Mouse (Mus musculus) ES-Bruce4 (cell line): ENCODE results near the gene Tmem104. TPM values are rescaled to one million over a fixed set of nuclear protein-coding genes. Genes with fewer than 3 reads are reported as not detected.
A peak's percentile ranks its signal among the peaks of the same experiment; 100 is the strongest.

Source experiments
- H3K27ac ChIP-seq: 2 replicates; pipeline ENCODE4 v1.5.1; 2012; ENCODE audit warnings: low read length, inconsistent platforms; ENCODE audit not compliant: insufficient read depth
- H3K27me3 ChIP-seq: 2 replicates; pipeline ENCODE4 v1.6.1; 2012; ENCODE audit warnings: mild to moderate bottlenecking, low read length, inconsistent platforms; ENCODE audit not compliant: control insufficient read depth, poor library complexity, insufficient read depth, severe bottlenecking
- H3K36me3 ChIP-seq: 2 replicates; pipeline ENCODE4 v1.6.1; 2012; ENCODE audit warnings: inconsistent platforms, mild to moderate bottlenecking, low read length, moderate library complexity; ENCODE audit not compliant: control insufficient read depth, poor library complexity, insufficient read depth, severe bottlenecking
- H3K4me1 ChIP-seq: one replicate; pipeline ENCODE4 v1.8.1; 2011; ENCODE audit warnings: low read length; ENCODE audit not compliant: control insufficient read depth, insufficient read depth
- H3K4me3 ChIP-seq: 2 replicates; pipeline ENCODE4 v1.5.1; 2011; ENCODE audit warnings: low read depth, mild to moderate bottlenecking, low read length
- H3K9ac ChIP-seq: 2 replicates; pipeline ENCODE4 v1.6.1; 2012; ENCODE audit warnings: low read depth, mild to moderate bottlenecking, inconsistent platforms; ENCODE audit not compliant: poor library complexity, severe bottlenecking
- H3K9me3 ChIP-seq: replicated peaks from 2 replicates; pipeline ENCODE4 v1.6.1; 2012; ENCODE audit warnings: mild to moderate bottlenecking, low read length, inconsistent platforms; ENCODE audit not compliant: control insufficient read depth, poor library complexity, insufficient read depth, severe bottlenecking
- CTCF ChIP-seq: IDR thresholded peaks from one replicate; pipeline ENCODE4 v1.8.1; 2011; ENCODE audit warnings: low read depth, low read length
- EP300 ChIP-seq: IDR thresholded peaks from 2 replicates; pipeline ENCODE4 v1.6.1; 2011; ENCODE audit warnings: low read depth, low read length; ENCODE audit not compliant: insufficient read depth
- POLR2A ChIP-seq: IDR thresholded peaks from one replicate; pipeline ENCODE4 v1.8.1; 2011; ENCODE audit warnings: low read length; ENCODE audit not compliant: insufficient read depth
- polyA plus RNA-seq: library from polyadenylated mRNA; stranded (reverse); fragments of >200 nt; gene quantifications from 2 replicates; pipeline ENCODE4 v1.2.4, GENCODE M21; 2011; ENCODE audit warnings: low read depth; ENCODE audit not compliant: missing spikeins, insufficient read depth, insufficient read length

The Tmem104 gene
- 4.8 and 8.0 TPM in 2 replicates for polyA plus RNA-seq

DNA sequence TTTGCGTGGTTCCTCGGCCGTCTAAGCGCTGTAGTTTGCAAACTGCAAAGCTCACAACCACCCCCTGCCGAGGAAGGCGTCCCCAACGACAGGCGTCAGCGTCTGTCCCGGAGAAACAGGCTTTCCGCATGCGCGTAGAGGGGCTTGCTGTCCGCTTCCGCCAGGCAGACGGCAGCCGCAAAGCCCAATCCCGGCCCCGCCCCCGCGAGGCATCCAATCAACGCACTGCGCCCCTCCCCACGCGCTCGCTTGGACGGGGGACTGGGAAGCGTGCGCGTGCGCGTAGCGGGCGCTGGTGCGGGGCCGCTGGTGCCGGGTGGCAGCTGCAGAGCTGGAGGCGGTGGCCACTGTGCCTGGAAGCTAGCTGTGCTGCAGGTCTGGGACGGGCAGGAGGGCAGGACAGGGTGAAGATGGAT is at the start of gene Tmem104:
Tmem104 (plus strand) TSS at position 264 of the 416 bp plus-strand sequence.
- no peak for TF ChIP-seq EP300
- TF ChIP-seq POLR2A: peak; percentile 75
- no peaks in the 10 kb centered on the region for H3K9me3 ChIP-seq
- H3K27ac ChIP-seq: no peak within 1 kb of the TSS
- H3K4me3 ChIP-seq: peak within 1 kb of the TSS; percentile 84
- H3K9ac ChIP-seq: peak within 1 kb of the TSS; percentile 53
- H3K4me1 ChIP-seq: peaks cover 3% of the 10 kb centered on the region
- H3K27me3 ChIP-seq: no peaks in the 10 kb centered on the region
- H3K36me3 ChIP-seq: no peaks in the 10 kb centered on the region

DNA sequence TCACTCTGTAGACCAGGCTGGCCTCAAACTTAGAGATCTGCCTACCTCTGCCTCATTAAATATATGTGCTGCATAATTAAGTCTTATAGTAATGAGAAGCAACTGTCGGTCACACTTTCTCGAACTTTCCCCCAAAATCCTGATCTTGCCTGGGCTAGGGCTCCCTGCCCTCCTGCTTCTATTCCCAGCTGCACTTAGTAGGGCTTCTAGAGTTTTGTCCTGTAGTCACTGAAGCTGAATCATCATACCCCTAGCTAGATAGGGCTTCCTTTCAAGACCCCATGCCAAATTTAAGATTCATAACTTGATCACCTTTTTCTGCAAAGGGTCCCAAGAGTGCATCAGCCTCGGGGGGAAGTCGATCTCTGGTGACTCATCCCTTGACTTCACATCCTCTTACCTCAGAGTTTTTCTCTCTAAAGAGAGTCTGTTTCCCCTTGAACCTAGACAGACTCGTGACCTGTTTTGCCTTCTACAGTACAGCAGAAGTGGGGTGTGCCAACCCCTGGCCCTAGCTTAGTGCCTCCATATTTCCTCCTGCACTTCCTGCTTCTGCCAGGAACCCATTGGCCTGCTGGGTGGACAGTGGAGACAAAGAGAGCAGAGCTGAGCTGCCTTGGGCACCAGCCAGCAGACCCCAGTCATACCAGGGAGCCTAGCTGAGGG is 48.6 kb upstream of the Tmem104 start:
- no peaks in the 10 kb centered on the region for H3K9me3 ChIP-seq
- H3K9ac ChIP-seq: no peak overlapping the region
- TF ChIP-seq POLR2A: no peak
- TF ChIP-seq CTCF: no peak
- no peak for TF ChIP-seq EP300
- no peaks in the 10 kb centered on the region for H3K36me3 ChIP-seq
- no peaks in the 10 kb centered on the region for H3K4me1 ChIP-seq
- H3K4me3 ChIP-seq: no peak overlapping the region
- no peaks in the 10 kb centered on the region for H3K27me3 ChIP-seq
- H3K27ac ChIP-seq: no peak overlapping the region

DNA sequence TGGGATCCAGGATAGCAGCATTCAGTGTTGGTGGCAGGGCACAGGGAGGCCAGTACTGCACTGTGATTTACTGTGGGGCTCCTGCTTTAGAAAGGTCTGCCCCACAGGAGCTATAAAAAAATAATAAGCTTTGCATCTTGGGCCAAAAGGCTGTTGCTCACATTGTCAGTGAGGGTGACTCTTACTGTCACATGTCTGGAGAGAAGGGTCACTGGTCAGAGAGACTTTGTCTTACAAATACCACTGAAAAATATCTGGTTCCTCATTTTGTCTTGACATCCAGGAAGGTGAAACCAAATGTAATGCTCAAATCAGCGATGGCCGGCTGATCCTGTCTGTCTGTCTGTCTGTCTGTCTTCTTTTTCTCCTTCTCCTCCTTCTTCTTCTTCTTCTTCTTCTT is 45.3 kb upstream of the Tmem104 start:
- Histone ChIP-seq H3K4me1 (no peaks in the 10 kb centered on the region), H3K36me3 (no peaks in the 10 kb centered on the region), H3K27me3 (no peaks in the 10 kb centered on the region), H3K9me3 (no peaks in the 10 kb centered on the region), H3K27ac (no peak overlapping the region), H3K4me3 (no peak overlapping the region), H3K9ac (no peak overlapping the region)
- TF ChIP-seq CTCF (no peak), POLR2A (no peak), EP300 (no peak)

DNA sequence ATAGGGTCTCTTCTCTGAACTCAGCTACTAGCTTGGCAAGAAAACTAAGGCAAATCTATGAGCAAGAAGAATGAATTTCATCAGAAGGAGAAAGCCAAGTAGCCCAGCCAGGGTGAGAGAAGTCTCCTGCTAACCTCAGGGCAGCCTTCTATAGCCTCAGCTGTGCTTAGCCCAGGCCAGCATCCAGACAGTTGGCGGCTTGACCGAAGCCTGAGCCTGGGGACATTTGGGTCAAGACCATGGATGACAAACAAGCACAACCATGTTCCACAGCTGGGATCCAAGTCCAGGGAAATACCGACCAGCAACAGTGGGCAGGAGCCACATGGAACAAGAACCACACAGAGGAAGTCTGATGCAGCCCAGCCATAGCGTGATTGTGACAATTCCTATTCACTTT is 39.5 kb upstream of the Tmem104 start:
- H3K9me3 ChIP-seq: no peaks in the 10 kb centered on the region
- no peaks in the 10 kb centered on the region for H3K27me3 ChIP-seq
- no peaks in the 10 kb centered on the region for H3K4me1 ChIP-seq
- H3K36me3 ChIP-seq: no peaks in the 10 kb centered on the region
- H3K4me3 ChIP-seq: no peak overlapping the region
- TF ChIP-seq EP300 (no peak), POLR2A (no peak), CTCF (no peak)
- H3K27ac ChIP-seq: no peak overlapping the region
- no peak overlapping the region for H3K9ac ChIP-seq

DNA sequence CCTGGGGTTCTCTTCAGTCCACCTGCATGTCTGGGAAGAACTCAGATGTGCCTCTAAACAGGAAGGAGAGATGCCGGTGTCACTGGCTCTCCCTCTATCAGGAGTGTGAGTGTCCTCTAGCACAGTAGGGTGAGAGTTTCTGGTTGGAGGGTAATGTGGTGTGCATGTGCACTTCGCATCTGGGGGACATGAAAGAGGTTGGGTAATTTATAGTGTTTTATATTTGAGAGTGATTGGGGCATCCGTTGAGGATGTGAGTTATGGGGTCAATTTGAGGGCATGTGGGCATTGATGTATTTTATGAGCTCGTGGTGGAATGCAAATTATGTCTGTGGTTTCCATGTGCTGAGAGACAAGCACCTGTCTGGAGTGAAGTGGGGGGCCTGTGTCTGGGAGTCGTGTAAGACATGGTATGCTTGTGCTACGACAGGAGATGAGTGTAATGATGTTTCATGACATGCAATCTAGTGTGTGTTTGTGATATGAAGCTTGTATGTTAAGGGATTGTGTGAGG is 36.5 kb upstream of the Tmem104 start:
- Histone ChIP-seq H3K27me3 (no peaks in the 10 kb centered on the region), H3K36me3 (no peaks in the 10 kb centered on the region), H3K9me3 (no peaks in the 10 kb centered on the region), H3K27ac (no peak overlapping the region), H3K9ac (no peak overlapping the region), H3K4me1 (no peaks in the 10 kb centered on the region), H3K4me3 (no peak overlapping the region)
- TF ChIP-seq POLR2A (no peak), EP300 (no peak), CTCF (no peak)

DNA sequence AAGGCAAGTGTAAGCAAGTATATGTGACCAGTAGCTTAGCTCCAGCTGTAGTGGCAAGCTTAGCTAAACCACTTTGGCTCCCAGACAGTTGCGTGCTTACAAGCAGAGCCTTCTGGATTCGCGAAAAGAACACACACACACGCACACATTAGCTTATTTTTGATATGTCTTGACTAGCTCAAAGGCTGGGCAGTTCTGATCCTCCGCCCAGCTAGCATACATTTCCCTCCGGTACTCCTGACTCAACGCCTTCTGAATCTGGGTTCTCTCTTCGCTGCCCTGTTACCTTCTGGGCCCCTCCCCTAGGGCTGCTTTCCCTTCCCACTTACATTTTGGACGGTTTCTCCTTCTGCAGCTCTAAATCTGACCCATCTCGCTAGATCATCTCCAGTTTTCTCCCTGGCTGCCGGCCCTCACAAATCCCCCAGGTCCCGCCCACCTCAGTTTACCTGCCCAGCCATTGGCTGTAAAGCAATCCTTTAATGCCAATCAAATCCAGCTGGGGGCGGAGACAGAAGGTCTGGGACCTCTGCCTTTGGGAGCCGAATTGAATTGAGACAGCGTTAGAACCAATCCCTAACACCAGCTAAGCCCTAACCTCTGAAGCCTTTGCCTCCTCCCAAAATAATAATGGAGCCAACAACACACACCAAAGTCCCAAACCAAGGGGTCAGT is 35.4 kb upstream of the Tmem104 start:
- H3K9ac ChIP-seq: peak overlapping the region; percentile 73
- no peaks in the 10 kb centered on the region for H3K27me3 ChIP-seq
- no peaks in the 10 kb centered on the region for H3K9me3 ChIP-seq
- no peaks in the 10 kb centered on the region for H3K36me3 ChIP-seq
- no peaks in the 10 kb centered on the region for H3K4me1 ChIP-seq
- no peak for TF ChIP-seq EP300
- TF ChIP-seq POLR2A: no peak
- TF ChIP-seq CTCF: no peak
- no peak overlapping the region for H3K27ac ChIP-seq
- peak overlapping the region; percentile 89 for H3K4me3 ChIP-seq
